Mouse (Mus musculus): Measurements from ENCODE around the gene Cope.

Gene Cope

DNA sequence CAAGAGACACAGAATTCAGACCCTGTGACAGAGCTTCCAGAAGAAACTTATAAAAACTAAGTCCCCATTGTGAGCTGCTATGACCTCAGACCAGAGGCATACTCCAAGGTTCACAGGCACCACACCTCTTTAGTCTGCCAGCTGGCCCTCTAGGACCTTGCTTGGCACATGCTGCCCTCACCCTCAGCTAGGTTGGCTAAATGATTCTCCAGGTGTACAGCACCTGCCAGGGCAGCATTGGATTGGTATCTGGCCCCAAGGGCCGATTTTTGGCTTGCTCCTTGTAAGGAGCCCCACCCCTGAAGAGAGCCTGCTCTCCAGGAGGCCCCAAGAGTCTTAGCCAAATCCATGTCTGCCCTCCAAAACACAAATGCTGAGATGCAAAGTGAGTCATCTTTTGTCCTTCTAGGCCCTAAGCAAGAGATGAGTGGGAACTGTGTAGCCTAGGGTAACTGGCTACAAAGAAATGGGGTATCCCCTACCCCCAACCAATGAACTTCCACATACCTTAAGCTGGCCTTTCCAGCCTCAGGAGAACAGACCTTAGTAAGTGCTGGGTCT is 45.6 kb downstream of the Cope start:
- no peak for DNase-seq (ENCODE audit: low read depth)

DNA sequence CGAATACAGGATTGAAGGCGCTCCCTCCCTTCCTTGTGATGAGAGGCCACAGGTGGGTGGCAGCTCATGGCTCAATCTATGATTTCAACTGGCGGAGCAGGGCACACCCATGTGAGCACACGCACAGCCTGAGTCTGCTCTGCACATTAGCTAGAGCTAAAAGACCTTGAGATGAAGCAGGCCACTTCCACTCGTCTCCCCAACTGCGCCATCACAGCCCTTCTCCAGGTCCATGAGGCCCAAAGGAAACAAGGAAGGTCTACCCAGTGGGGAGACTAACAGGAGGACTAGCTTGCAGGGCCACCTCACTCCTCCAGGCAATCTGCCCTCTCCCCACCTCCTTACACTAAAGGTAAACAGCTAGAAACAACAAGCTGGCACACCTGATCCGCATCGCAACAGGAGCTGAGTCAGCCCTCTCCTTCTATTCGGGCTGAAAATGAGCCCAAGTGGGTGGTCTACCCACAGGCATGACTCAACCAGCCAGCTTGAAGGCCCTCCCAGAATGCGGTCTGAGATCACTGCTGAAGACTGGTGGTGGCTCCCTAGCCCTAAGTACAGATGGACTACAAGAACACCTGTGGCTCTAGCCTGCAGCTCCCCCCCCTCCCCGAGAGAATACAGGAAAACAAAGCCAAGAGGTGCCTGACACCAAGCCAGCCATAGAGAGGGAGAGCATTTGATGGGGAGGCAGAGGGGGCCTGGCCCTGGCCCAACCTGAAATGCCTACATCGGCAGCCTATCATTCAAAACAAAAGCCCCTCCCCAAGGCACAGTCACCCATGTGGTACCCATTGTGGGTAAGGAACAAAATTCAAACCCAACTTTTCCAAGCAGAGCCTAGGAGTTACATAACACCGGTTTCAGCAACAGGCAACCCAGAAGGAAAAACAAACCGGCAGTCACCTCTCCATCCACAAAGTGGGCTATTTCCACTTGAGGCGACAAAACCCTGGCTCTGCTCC is 49.0 kb downstream of the Cope start:
- peak; percentile 67 for DNase-seq (ENCODE audit: low read depth)

GRCm38 (mm10) chr8:70352000-70352384 is 49.7 kb downstream of the Cope start:
- DNase-seq (ENCODE audit: low read depth), result no peak

- DNase-seq (ENCODE audit: low read depth), result no peak
Observed at GRCm38 (mm10) chr8:70352657-70353151, 50.4 kb downstream of the Cope start.

GRCm38 (mm10) chr8:70353194-70353817 is 51.0 kb downstream of the Cope start, which contains the start of gene Upf1:
Gene Upf1 (minus strand): TSS chr8:70353278.
- DNase-seq (ENCODE audit: low read depth), result peak; percentile 93

DNA sequence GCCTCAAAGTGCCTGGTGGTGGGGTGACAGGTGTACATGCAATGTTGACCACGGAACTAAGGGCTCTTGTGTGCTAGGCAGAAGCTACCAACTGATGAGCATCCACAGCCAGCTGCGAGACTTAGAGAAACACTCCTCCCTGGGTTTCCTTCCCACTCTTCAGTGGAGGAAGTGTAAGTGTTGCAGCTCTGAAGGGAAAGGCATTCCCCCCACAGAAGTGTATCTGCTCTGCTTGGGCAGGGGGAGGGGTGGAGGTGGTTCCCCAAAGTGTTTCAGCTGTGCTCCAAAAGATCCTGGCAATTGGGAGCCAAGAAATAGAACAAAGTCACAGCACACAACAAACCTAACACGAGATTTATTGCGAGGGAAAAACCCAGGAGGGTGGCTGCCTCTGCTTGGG is 51.7 kb downstream of the Cope start:
- DNase-seq (ENCODE audit: low read depth), result no peak

DNA sequence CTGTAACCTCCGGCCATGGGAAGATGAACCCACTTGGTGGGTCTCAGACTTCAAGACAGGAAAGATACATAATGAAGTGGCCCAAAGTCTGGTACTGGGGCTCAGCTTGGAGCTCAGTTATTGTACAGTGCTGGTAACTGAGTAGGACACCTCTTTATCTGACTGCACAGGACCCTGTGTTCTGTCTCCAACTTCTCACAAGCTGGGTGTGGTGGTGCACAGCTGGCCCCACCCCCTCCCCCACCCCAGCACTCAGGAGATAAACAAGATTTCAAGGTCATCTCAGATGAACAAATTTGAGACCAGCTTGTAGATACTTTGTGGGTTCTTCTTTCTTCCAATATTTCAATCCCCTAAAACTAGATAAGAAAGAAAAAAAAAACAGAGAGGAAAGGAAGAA is 53.8 kb downstream of the Cope start:
- DNase-seq (ENCODE audit: low read depth), result no peak

- no peak for DNase-seq (ENCODE audit: low read depth)
Observed at GRCm38 (mm10) chr8:70359411-70359810, 57.1 kb downstream of the Cope start.

GRCm38 (mm10) chr8:70360769-70361168 is 58.5 kb downstream of the Cope start:
- DNase-seq (ENCODE audit: low read depth), result no peak

GRCm38 (mm10) chr8:70361484-70362032 is 59.2 kb downstream of the Cope start:
- DNase-seq (ENCODE audit: low read depth), result no peak

Measured in fibroblast of lung, adult 2 months (primary cell).